Mouse (Mus musculus): Measurements from ENCODE around the gene Megf11. TPM values are rescaled to one million over a fixed set of nuclear protein-coding genes. Genes with fewer than 3 reads are reported as not detected.

Megf11 gene
- polyA plus RNA-seq, 1 experiment: 0.06 TPM

DNA sequence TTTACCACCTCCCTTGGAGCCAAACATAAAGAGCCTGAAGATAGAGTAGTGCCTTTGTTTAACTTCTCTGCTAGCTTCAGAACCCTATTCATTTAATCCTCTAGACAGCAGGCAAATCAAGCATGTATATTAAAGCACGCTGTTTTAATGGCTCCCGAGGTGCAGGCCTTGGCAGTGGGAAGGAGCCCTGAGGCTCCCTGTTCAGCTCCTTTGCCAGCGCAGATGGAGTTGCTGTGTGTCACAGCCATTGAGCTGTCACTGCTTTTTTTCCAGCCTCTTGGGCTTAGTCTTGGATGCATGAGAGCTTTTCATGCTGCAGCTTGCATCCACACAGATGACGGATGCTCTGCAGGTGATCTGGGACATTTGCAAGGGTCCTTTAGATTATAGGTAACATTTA, 81.1 kb downstream of the Megf11 start:
- peaks cover 30% of the 10 kb centered on the region for H3K27me3 ChIP-seq (ENCODE audit: control insufficient read depth, insufficient read depth, insufficient read length)
- no peak overlapping the region for H3K4me3 ChIP-seq
- H3K4me2 ChIP-seq (ENCODE audit: low read depth): no peak overlapping the region
- TF ChIP-seq REST (IDR thresholded peaks at IDR 0.05; ENCODE audit: insufficient read depth, insufficient read length) (no peak), USF1 (IDR thresholded peaks at IDR 0.05; ENCODE audit: low read depth) (no peak), TCF3 (IDR thresholded peaks at IDR 0.05; ENCODE audit: insufficient read length, low read depth) (no peak), MAX (IDR thresholded peaks at IDR 0.05; ENCODE audit: low read depth) (no peak), POLR2AphosphoS2 (IDR thresholded peaks at IDR 0.05; ENCODE audit: insufficient read length, low read depth) (no peak), POLR2A (IDR thresholded peaks at IDR 0.05; ENCODE audit: insufficient read length, low read depth) (no peak), SRF (IDR thresholded peaks at IDR 0.05; ENCODE audit: control insufficient read depth, insufficient read length, low read depth) (no peak)
- H3K36me3 ChIP-seq (ENCODE audit: control insufficient read depth, insufficient read depth): no peaks in the 10 kb centered on the region
- H3K79me2 ChIP-seq (ENCODE audit: control insufficient read depth, insufficient read depth): no peaks in the 10 kb centered on the region
- H3ac ChIP-seq (ENCODE audit: control insufficient read depth, insufficient read length): no peak overlapping the region

DNA sequence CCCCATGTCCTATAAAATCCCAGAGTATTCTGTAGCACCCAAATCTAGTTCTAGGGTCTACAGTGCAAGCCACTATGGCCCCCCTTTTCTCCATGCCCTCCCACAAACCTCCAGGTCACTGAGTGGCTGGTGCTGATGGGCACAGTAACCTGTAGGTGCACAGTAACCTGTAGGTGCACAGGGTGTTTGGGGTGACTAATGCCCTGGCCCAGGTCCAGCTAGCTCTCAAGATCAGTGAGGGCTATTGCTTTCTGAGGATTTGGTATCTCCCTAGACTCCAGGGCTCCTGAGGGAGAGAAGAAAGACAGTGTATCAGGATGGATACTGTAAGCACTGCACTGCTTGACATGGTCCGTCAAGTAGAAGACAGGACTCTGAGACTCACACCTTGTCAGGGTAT, 85.4 kb downstream of the Megf11 start:
- Histone ChIP-seq H3K4me3 (no peak overlapping the region), H3K79me2 (ENCODE audit: control insufficient read depth, insufficient read depth) (no peaks in the 10 kb centered on the region), H3K36me3 (ENCODE audit: control insufficient read depth, insufficient read depth) (no peaks in the 10 kb centered on the region), H3K4me2 (ENCODE audit: low read depth) (no peak overlapping the region), H3ac (ENCODE audit: control insufficient read depth, insufficient read length) (no peak overlapping the region), H3K27me3 (ENCODE audit: control insufficient read depth, insufficient read depth, insufficient read length) (peaks cover 13% of the 10 kb centered on the region)
- TF ChIP-seq MAX (IDR thresholded peaks at IDR 0.05; ENCODE audit: low read depth) (no peak), REST (IDR thresholded peaks at IDR 0.05; ENCODE audit: insufficient read depth, insufficient read length) (no peak), TCF12 (IDR thresholded peaks at IDR 0.05; ENCODE audit: insufficient read depth, poor library complexity, severe bottlenecking) (no peak), CEBPB (IDR thresholded peaks at IDR 0.05; ENCODE audit: insufficient read depth, poor library complexity, severe bottlenecking) (no peak), POLR2A (IDR thresholded peaks at IDR 0.05; ENCODE audit: insufficient read length, low read depth) (no peak), USF1 (IDR thresholded peaks at IDR 0.05; ENCODE audit: low read depth) (no peak), SRF (IDR thresholded peaks at IDR 0.05; ENCODE audit: control insufficient read depth, insufficient read length, low read depth) (no peak), TCF3 (IDR thresholded peaks at IDR 0.05; ENCODE audit: insufficient read length, low read depth) (no peak), MYOG (IDR thresholded peaks at IDR 0.05; ENCODE audit: control insufficient read depth in 1 of 3, insufficient read depth in 1 of 3, insufficient read length in 2 of 3, low read depth in 2 of 3) (no peak), POLR2AphosphoS2 (IDR thresholded peaks at IDR 0.05; ENCODE audit: insufficient read length, low read depth) (no peak), E2F4 (IDR thresholded peaks at IDR 0.05; ENCODE audit: insufficient read depth) (no peak), MYOD1 (IDR thresholded peaks at IDR 0.05; ENCODE audit: control insufficient read depth in 1 of 3, insufficient read length in 2 of 3, low read depth in 2 of 3) (no peak)

DNA sequence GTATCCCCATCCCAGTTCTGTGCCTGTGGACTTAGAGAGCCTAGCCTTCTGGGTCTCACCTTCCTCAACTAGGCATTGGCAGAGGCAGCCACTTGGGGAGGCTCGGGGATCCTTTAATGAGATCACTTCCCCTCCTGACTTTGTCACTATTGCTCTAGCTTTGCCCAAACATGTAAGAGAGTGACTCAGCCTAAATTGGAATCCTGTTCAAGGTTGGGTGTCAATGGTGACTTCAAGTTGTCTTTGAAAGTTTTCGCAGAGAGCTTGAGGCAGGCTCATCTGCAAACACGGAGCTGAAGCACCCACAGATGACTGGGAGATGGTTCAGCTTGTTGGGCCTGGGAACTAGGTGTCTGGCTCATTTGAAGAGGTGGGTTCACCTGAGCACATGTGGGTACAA, 85.9 kb downstream of the Megf11 start:
- no peak overlapping the region for H3K4me3 ChIP-seq
- TF ChIP-seq MAX (IDR thresholded peaks at IDR 0.05; ENCODE audit: low read depth): no peak
- H3K36me3 ChIP-seq (ENCODE audit: control insufficient read depth, insufficient read depth): no peaks in the 10 kb centered on the region
- H3ac ChIP-seq (ENCODE audit: control insufficient read depth, insufficient read length): no peak overlapping the region
- H3K27me3 ChIP-seq (ENCODE audit: control insufficient read depth, insufficient read depth, insufficient read length): peaks cover 13% of the 10 kb centered on the region
- no peak overlapping the region for H3K4me2 ChIP-seq (ENCODE audit: low read depth)
- H3K79me2 ChIP-seq (ENCODE audit: control insufficient read depth, insufficient read depth): no peaks in the 10 kb centered on the region

DNA sequence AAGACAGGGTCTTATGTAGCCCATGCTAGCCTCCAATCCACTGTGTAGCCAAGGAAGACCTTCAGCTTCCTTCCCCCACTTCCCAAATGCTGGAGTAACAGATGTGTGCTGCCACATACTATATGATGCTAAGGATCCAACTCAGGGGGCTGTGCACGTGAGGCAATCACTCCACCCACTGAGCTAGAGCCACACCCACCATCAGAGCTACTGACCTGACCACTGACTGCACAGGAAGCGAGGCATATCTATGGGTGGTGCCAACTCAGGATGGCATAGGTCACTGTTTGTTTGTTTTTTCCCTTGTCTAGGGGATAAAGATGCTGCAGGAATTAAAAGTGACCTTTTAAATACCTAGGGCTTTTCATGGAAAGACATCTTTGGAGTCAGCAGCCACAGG, 86.7 kb downstream of the Megf11 start:
- TF ChIP-seq POLR2A (IDR thresholded peaks at IDR 0.05; ENCODE audit: insufficient read length, low read depth) (no peak), E2F4 (IDR thresholded peaks at IDR 0.05; ENCODE audit: insufficient read depth) (no peak), MYOG (IDR thresholded peaks at IDR 0.05; ENCODE audit: control insufficient read depth in 1 of 3, insufficient read depth in 1 of 3, insufficient read length in 2 of 3, low read depth in 2 of 3) (no peak), TCF3 (IDR thresholded peaks at IDR 0.05; ENCODE audit: insufficient read length, low read depth) (no peak), USF1 (IDR thresholded peaks at IDR 0.05; ENCODE audit: low read depth) (no peak), TCF12 (IDR thresholded peaks at IDR 0.05; ENCODE audit: insufficient read depth, poor library complexity, severe bottlenecking) (no peak), MYOD1 (IDR thresholded peaks at IDR 0.05; ENCODE audit: control insufficient read depth in 1 of 3, insufficient read length in 2 of 3, low read depth in 2 of 3) (no peak), CEBPB (IDR thresholded peaks at IDR 0.05; ENCODE audit: insufficient read depth, poor library complexity, severe bottlenecking) (no peak), POLR2AphosphoS2 (IDR thresholded peaks at IDR 0.05; ENCODE audit: insufficient read length, low read depth) (no peak), MAX (IDR thresholded peaks at IDR 0.05; ENCODE audit: low read depth) (no peak), REST (IDR thresholded peaks at IDR 0.05; ENCODE audit: insufficient read depth, insufficient read length) (no peak), SRF (IDR thresholded peaks at IDR 0.05; ENCODE audit: control insufficient read depth, insufficient read length, low read depth) (no peak)
- Histone ChIP-seq H3K79me2 (ENCODE audit: control insufficient read depth, insufficient read depth) (no peaks in the 10 kb centered on the region), H3K4me2 (ENCODE audit: low read depth) (no peak overlapping the region), H3ac (ENCODE audit: control insufficient read depth, insufficient read length) (no peak overlapping the region), H3K27me3 (ENCODE audit: control insufficient read depth, insufficient read depth, insufficient read length) (peaks cover 13% of the 10 kb centered on the region), H3K4me3 (no peak overlapping the region), H3K36me3 (ENCODE audit: control insufficient read depth, insufficient read depth) (no peaks in the 10 kb centered on the region)

DNA sequence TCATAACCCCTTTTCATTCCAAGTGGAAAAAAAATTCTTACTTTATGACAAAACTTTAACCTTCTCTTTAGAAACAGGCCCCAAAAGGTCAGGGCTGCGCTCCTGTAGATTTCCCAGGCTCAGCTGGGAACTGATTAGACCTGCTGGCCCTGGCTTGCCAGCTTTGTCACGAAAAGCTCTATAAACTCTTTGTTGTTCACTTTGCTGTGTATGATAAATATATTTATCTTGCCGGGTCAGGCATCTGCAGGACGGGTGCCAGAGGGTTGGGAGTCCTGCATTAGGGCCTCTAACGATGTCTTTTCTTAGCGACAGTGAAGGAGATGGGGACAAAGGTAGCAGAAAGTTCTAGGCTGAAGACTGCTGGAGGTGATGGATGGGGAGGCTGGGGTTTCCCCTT, 87.3 kb downstream of the Megf11 start:
- Histone ChIP-seq H3ac (ENCODE audit: control insufficient read depth, insufficient read length) (no peak overlapping the region), H3K4me2 (ENCODE audit: low read depth) (no peak overlapping the region), H3K4me3 (no peak overlapping the region), H3K36me3 (ENCODE audit: control insufficient read depth, insufficient read depth) (no peaks in the 10 kb centered on the region), H3K27me3 (ENCODE audit: control insufficient read depth, insufficient read depth, insufficient read length) (peaks cover 12% of the 10 kb centered on the region), H3K79me2 (ENCODE audit: control insufficient read depth, insufficient read depth) (no peaks in the 10 kb centered on the region)
- TF ChIP-seq E2F4 (IDR thresholded peaks at IDR 0.05; ENCODE audit: insufficient read depth): no peak
- TF ChIP-seq TCF12 (IDR thresholded peaks at IDR 0.05; ENCODE audit: insufficient read depth, poor library complexity, severe bottlenecking): no peak
- no peak for TF ChIP-seq TCF3 (IDR thresholded peaks at IDR 0.05; ENCODE audit: insufficient read length, low read depth)
- no peak for TF ChIP-seq MYOD1 (IDR thresholded peaks at IDR 0.05; ENCODE audit: control insufficient read depth in 1 of 3, insufficient read length in 2 of 3, low read depth in 2 of 3)
- no peak for TF ChIP-seq CEBPB (IDR thresholded peaks at IDR 0.05; ENCODE audit: insufficient read depth, poor library complexity, severe bottlenecking)
- no peak for TF ChIP-seq POLR2A (IDR thresholded peaks at IDR 0.05; ENCODE audit: insufficient read length, low read depth)
- TF ChIP-seq USF1 (IDR thresholded peaks at IDR 0.05; ENCODE audit: low read depth): no peak
- TF ChIP-seq MYOG (IDR thresholded peaks at IDR 0.05; ENCODE audit: control insufficient read depth in 1 of 3, insufficient read depth in 1 of 3, insufficient read length in 2 of 3, low read depth in 2 of 3): no peak
- TF ChIP-seq MAX (IDR thresholded peaks at IDR 0.05; ENCODE audit: low read depth): no peak
- TF ChIP-seq POLR2AphosphoS2 (IDR thresholded peaks at IDR 0.05; ENCODE audit: insufficient read length, low read depth): no peak
- TF ChIP-seq SRF (IDR thresholded peaks at IDR 0.05; ENCODE audit: control insufficient read depth, insufficient read length, low read depth): no peak
- no peak for TF ChIP-seq REST (IDR thresholded peaks at IDR 0.05; ENCODE audit: insufficient read depth, insufficient read length)

Measured in myocyte (in vitro differentiated cells).